Mouse (Mus musculus): Measurements from ENCODE around the gene Msto1. TPM values are rescaled to one million over a fixed set of nuclear protein-coding genes. Genes with fewer than 3 reads are reported as not detected.

Msto1 gene
- total and polyA plus RNA-seq, 3 experiments: 59.7 to 70.7 (median 70.2) TPM

GRCm38 (mm10) chr3:88949786-88950575 is 36.2 kb upstream of the Msto1 start:
- H3K27me3 ChIP-seq (replicated peaks): no peaks in the 10 kb centered on the region
- in situ Hi-C loops (cut with MboI; ENCODE audit: low pct_ligation_motif_present, low pct_unique_long_range_greater_than_20kb, low sequenced_read_pairs): loop anchor here (25.0 kb wide), 1 partner anchor 87 kb away; no protein-coding TSS in a partner anchor
- TF ChIP-seq JUN (IDR thresholded peaks at IDR 0.05; ENCODE audit: insufficient read depth, low read depth, low read length) (no peak), ZKSCAN1 (IDR thresholded peaks at IDR 0.05; ENCODE audit: borderline replicate concordance, low read depth, low read length) (no peak), MAFK (IDR thresholded peaks at IDR 0.05; ENCODE audit: insufficient replicate concordance, low read length) (no peak), BHLHE40 (IDR thresholded peaks at IDR 0.05; ENCODE audit: low read depth, low read length) (peak; percentile 86), ZNF384 (IDR thresholded peaks at IDR 0.05; ENCODE audit: low read depth, low read length) (no peak), MXI1 (IDR thresholded peaks at IDR 0.05; ENCODE audit: low read depth, low read length) (no peak; the same call in 1 of the 2 replicates), PAX5 (IDR thresholded peaks at IDR 0.05; ENCODE audit: low read length) (no peak), HCFC1 (IDR thresholded peaks at IDR 0.05; ENCODE audit: low read depth, low read length) (peak; percentile 70), E2F4 (IDR thresholded peaks at IDR 0.05; ENCODE audit: insufficient replicate concordance, low read depth, low read length) (no peak), CTCF (conservative IDR thresholded peaks at IDR 0.05 in 1 of 2, IDR thresholded peaks at IDR 0.05 in 1 of 2; ENCODE audit: low read depth in 2 of 2, low read length in 2 of 2) (no peak), ELF1 (IDR thresholded peaks at IDR 0.05; ENCODE audit: low read depth, low read length) (peak; percentile 72), POLR2AphosphoS2 (IDR thresholded peaks at IDR 0.05; ENCODE audit: low read depth, low read length) (peak; percentile 61; the same call in 1 of the 2 replicates), CHD1 (IDR thresholded peaks at IDR 0.05; ENCODE audit: low read depth, low read length) (peak; percentile 67; the same call in 1 of the 2 replicates), MEF2A (IDR thresholded peaks at IDR 0.05; ENCODE audit: borderline replicate concordance, low read depth, low read length) (peak; percentile 51; the same call in 1 of the 2 replicates), POLR2A (IDR thresholded peaks at IDR 0.05; ENCODE audit: low read depth, low read length) (peak; percentile 82), ZC3H11A (IDR thresholded peaks at IDR 0.05; ENCODE audit: low read depth, low read length) (no peak), GABPA (IDR thresholded peaks at IDR 0.05; ENCODE audit: insufficient replicate concordance, low read depth, low read length) (no peak), CHD2 (IDR thresholded peaks at IDR 0.05; ENCODE audit: low read length) (no peak), KAT2A (IDR thresholded peaks at IDR 0.05; ENCODE audit: insufficient replicate concordance, low read length) (0 out of 2 replicates have a peak, but pooled peaks have one; percentile 46), NELFE (IDR thresholded peaks at IDR 0.05; ENCODE audit: low read depth, low read length) (peak; percentile 77), RCOR1 (conservative IDR thresholded peaks at IDR 0.05; ENCODE audit: low read depth, low read length) (no peak), ZMIZ1 (IDR thresholded peaks at IDR 0.05; ENCODE audit: low read depth, low read length) (peak; percentile 53; the same call in 1 of the 2 replicates), SMC3 (IDR thresholded peaks at IDR 0.05; ENCODE audit: low read depth, low read length) (no peak), MAX (IDR thresholded peaks at IDR 0.05; ENCODE audit: low read length) (peak; percentile 27; the same call in 1 of the 2 replicates), ETS1 (conservative IDR thresholded peaks at IDR 0.05; ENCODE audit: low read depth, low read length) (no peak), TBP (conservative IDR thresholded peaks at IDR 0.05; ENCODE audit: low read depth, low read length) (0 out of 2 replicates have a peak, but pooled peaks have one; percentile 18), USF1 (IDR thresholded peaks at IDR 0.05; ENCODE audit: low read depth, low read length) (no peak), NRF1 (IDR thresholded peaks at IDR 0.05; ENCODE audit: low read depth, low read length) (peak; percentile 83), RAD21 (IDR thresholded peaks at IDR 0.05; ENCODE audit: low read depth, low read length) (no peak), USF2 (conservative IDR thresholded peaks at IDR 0.05; ENCODE audit: low read depth, low read length) (no peak), EP300 (IDR thresholded peaks at IDR 0.05; ENCODE audit: low read length) (peak; percentile 18; the same call in 1 of the 2 replicates), JUND (conservative IDR thresholded peaks at IDR 0.05; ENCODE audit: low read depth, low read length) (no peak), IRF4 (IDR thresholded peaks at IDR 0.05; ENCODE audit: low read depth, low read length) (no peak), UBTF (IDR thresholded peaks at IDR 0.05; ENCODE audit: low read depth, low read length) (no peak; the same call in 1 of the 2 replicates), MAZ (IDR thresholded peaks at IDR 0.05; ENCODE audit: low read depth, low read length) (peak; percentile 97), TCF12 (IDR thresholded peaks at IDR 0.05; ENCODE audit: low read depth, low read length) (peak; percentile 76), SIN3A (IDR thresholded peaks at IDR 0.05; ENCODE audit: low read length) (no peak; the same call in 1 of the 2 replicates), MYC (IDR thresholded peaks at IDR 0.05; ENCODE audit: low read depth, low read length) (no peak)
- no peaks in the 10 kb centered on the region for H3K9me3 ChIP-seq (replicated peaks; ENCODE audit: low read length)
- DNase-seq (ENCODE audit: extremely low read depth): peak; percentile 86
- peaks cover 4 to 33% of the 10 kb centered on the region in 2 experiments; a peak in 3 of 4 replicates for H3K4me1 ChIP-seq (ENCODE audit: control insufficient read depth in 1 of 2, insufficient read depth in 2 of 2)
- peaks cover 58% of the 10 kb centered on the region for H3K79me2 ChIP-seq (replicated peaks; ENCODE audit: control insufficient read depth, extremely low read depth, insufficient read depth, poor library complexity, severe bottlenecking)
- H3K4me2 ChIP-seq (ENCODE audit: insufficient read depth, low read depth, poor library complexity, severe bottlenecking): peak overlapping the region; percentile 86
- dilution Hi-C loops (cut with MboI; ENCODE audit: extremely low pct_ligation_motif_present, extremely low pct_unique_long_range_greater_than_20kb, low sequenced_read_pairs): no loop called here
- peaks cover 0 to 11% of the 10 kb centered on the region in 2 experiments for H3K36me3 ChIP-seq (replicated peaks in 1 of 2; ENCODE audit: control insufficient read depth in 1 of 2, insufficient read depth in 1 of 2, low read length in 1 of 2)
- peak overlapping the region; percentile 79 for H3K27ac ChIP-seq (ENCODE audit: insufficient read depth, low read depth)
- peak overlapping the region; percentile 82 for H3K9ac ChIP-seq (ENCODE audit: insufficient read depth, low read depth)
- peak overlapping the region; percentile 81 to 88 (median 82) for H3K4me3 ChIP-seq (replicated peaks in 1 of 3; ENCODE audit: low read depth in 2 of 3, low read length in 2 of 3, poor library complexity in 1 of 3)
